Mouse (Mus musculus): Measurements from ENCODE around the gene Grip1. TPM values are rescaled to one million over a fixed set of nuclear protein-coding genes. Genes with fewer than 3 reads are reported as not detected.

The Grip1 gene
- polyA plus RNA-seq, 1 experiment: 5.0 TPM

GRCm38 (mm10) chr10:120038194-120038593, 584.6 kb downstream of the Grip1 start:
- DNase-seq: peak in 1 of 2 experiments; percentile 20
- Histone ChIP-seq H3K4me1 (ENCODE audit: control insufficient read depth, insufficient read depth, low read length) (peaks cover 5% of the 10 kb centered on the region; the same call in 1 of the 2 replicates), H3K27me3 (ENCODE audit: control insufficient read depth, insufficient read depth, low read length) (no peaks in the 10 kb centered on the region; the same call in 1 of the 2 replicates), H3K27ac (ENCODE audit: insufficient read depth, low read length) (no peak overlapping the region), H3K4me3 (replicated peaks; ENCODE audit: insufficient read depth, low read depth, low read length) (no peak overlapping the region)
- no peak for TF ChIP-seq POLR2A (IDR thresholded peaks at IDR 0.05; ENCODE audit: borderline replicate concordance, insufficient read depth, low read length)
- TF ChIP-seq CTCF (IDR thresholded peaks at IDR 0.05; ENCODE audit: borderline replicate concordance, insufficient read depth, low read depth, low read length): no peak
- WGBS: 28% methylated on average over 5 of the region's 5 CpGs

GRCm38 (mm10) chr10:120044237-120044636, 590.6 kb downstream of the Grip1 start:
- 57% methylated on average over 6 of the region's 6 CpGs for WGBS
- H3K27ac ChIP-seq (ENCODE audit: insufficient read depth, low read length): no peak overlapping the region
- H3K27me3 ChIP-seq (ENCODE audit: control insufficient read depth, insufficient read depth, low read length): no peaks in the 10 kb centered on the region
- TF ChIP-seq CTCF (IDR thresholded peaks at IDR 0.05; ENCODE audit: borderline replicate concordance, insufficient read depth, low read depth, low read length) (no peak), POLR2A (IDR thresholded peaks at IDR 0.05; ENCODE audit: borderline replicate concordance, insufficient read depth, low read length) (no peak)
- DNase-seq: no peak
- no peak overlapping the region for H3K4me3 ChIP-seq (replicated peaks; ENCODE audit: insufficient read depth, low read depth, low read length)
- no peaks in the 10 kb centered on the region for H3K4me1 ChIP-seq (ENCODE audit: control insufficient read depth, insufficient read depth, low read length)

- no peak overlapping the region for H3K4me3 ChIP-seq (replicated peaks; ENCODE audit: insufficient read depth, low read depth, low read length)
- no peak for DNase-seq
- TF ChIP-seq POLR2A (IDR thresholded peaks at IDR 0.05; ENCODE audit: borderline replicate concordance, insufficient read depth, low read length) (no peak), CTCF (IDR thresholded peaks at IDR 0.05; ENCODE audit: borderline replicate concordance, insufficient read depth, low read depth, low read length) (no peak)
- 74% methylated on average over 2 of the region's 2 CpGs for WGBS
- no peaks in the 10 kb centered on the region for H3K4me1 ChIP-seq (ENCODE audit: control insufficient read depth, insufficient read depth, low read length)
- no peaks in the 10 kb centered on the region for H3K27me3 ChIP-seq (ENCODE audit: control insufficient read depth, insufficient read depth, low read length)
- H3K27ac ChIP-seq (ENCODE audit: insufficient read depth, low read length): no peak overlapping the region
Observed at GRCm38 (mm10) chr10:120044714-120045234, 591.1 kb downstream of the Grip1 start.

- no peaks in the 10 kb centered on the region; the same call in none of the 2 replicates for H3K4me1 ChIP-seq (ENCODE audit: control insufficient read depth, insufficient read depth, low read length)
- 88% methylated on average over 10 of the region's 10 CpGs for WGBS
- no peak overlapping the region for H3K27ac ChIP-seq (ENCODE audit: insufficient read depth, low read length)
- no peaks in the 10 kb centered on the region for H3K27me3 ChIP-seq (ENCODE audit: control insufficient read depth, insufficient read depth, low read length)
- no peak overlapping the region for H3K4me3 ChIP-seq (replicated peaks; ENCODE audit: insufficient read depth, low read depth, low read length)
- TF ChIP-seq POLR2A (IDR thresholded peaks at IDR 0.05; ENCODE audit: borderline replicate concordance, insufficient read depth, low read length) (no peak), CTCF (IDR thresholded peaks at IDR 0.05; ENCODE audit: borderline replicate concordance, insufficient read depth, low read depth, low read length) (no peak)
- DNase-seq: no peak
Observed at GRCm38 (mm10) chr10:120060579-120061237, 607.1 kb downstream of the Grip1 start.

GRCm38 (mm10) chr10:120061238-120062130, 607.9 kb downstream of the Grip1 start:
- TF ChIP-seq POLR2A (IDR thresholded peaks at IDR 0.05; ENCODE audit: borderline replicate concordance, insufficient read depth, low read length) (no peak), CTCF (IDR thresholded peaks at IDR 0.05; ENCODE audit: borderline replicate concordance, insufficient read depth, low read depth, low read length) (no peak)
- Histone ChIP-seq H3K27me3 (ENCODE audit: control insufficient read depth, insufficient read depth, low read length) (no peaks in the 10 kb centered on the region), H3K27ac (ENCODE audit: insufficient read depth, low read length) (no peak overlapping the region), H3K4me3 (replicated peaks; ENCODE audit: insufficient read depth, low read depth, low read length) (no peak overlapping the region), H3K4me1 (ENCODE audit: control insufficient read depth, insufficient read depth, low read length) (no peaks in the 10 kb centered on the region; the same call in none of the 2 replicates)
- 41% methylated on average over 24 of the region's 24 CpGs for WGBS
- peak in 1 of 2 experiments; percentile 8 for DNase-seq

- Histone ChIP-seq H3K27me3 (ENCODE audit: control insufficient read depth, insufficient read depth, low read length) (no peaks in the 10 kb centered on the region), H3K4me3 (replicated peaks; ENCODE audit: insufficient read depth, low read depth, low read length) (no peak overlapping the region), H3K4me1 (ENCODE audit: control insufficient read depth, insufficient read depth, low read length) (no peaks in the 10 kb centered on the region), H3K27ac (ENCODE audit: insufficient read depth, low read length) (no peak overlapping the region)
- no peak for TF ChIP-seq POLR2A (IDR thresholded peaks at IDR 0.05; ENCODE audit: borderline replicate concordance, insufficient read depth, low read length)
- peak; percentile 70 for TF ChIP-seq CTCF (IDR thresholded peaks at IDR 0.05; ENCODE audit: borderline replicate concordance, insufficient read depth, low read depth, low read length)
- DNase-seq: peak; percentile 9 to 35
- 32% methylated on average over 5 of the region's 5 CpGs for WGBS
Observed at GRCm38 (mm10) chr10:120064424-120064823, 610.8 kb downstream of the Grip1 start.

GRCm38 (mm10) chr10:120066319-120066718, 612.7 kb downstream of the Grip1 start:
- no peaks in the 10 kb centered on the region for H3K27me3 ChIP-seq (ENCODE audit: control insufficient read depth, insufficient read depth, low read length)
- WGBS: 95% methylated on average over 10 of the region's 10 CpGs
- TF ChIP-seq CTCF (IDR thresholded peaks at IDR 0.05; ENCODE audit: borderline replicate concordance, insufficient read depth, low read depth, low read length) (no peak), POLR2A (IDR thresholded peaks at IDR 0.05; ENCODE audit: borderline replicate concordance, insufficient read depth, low read length) (no peak)
- H3K4me3 ChIP-seq (replicated peaks; ENCODE audit: insufficient read depth, low read depth, low read length): no peak overlapping the region
- H3K27ac ChIP-seq (ENCODE audit: insufficient read depth, low read length): no peak overlapping the region
- no peaks in the 10 kb centered on the region for H3K4me1 ChIP-seq (ENCODE audit: control insufficient read depth, insufficient read depth, low read length)
- DNase-seq: no peak
